Mouse (Mus musculus): ENCODE results near the gene Nop10. TPM values are rescaled to one million over a fixed set of nuclear protein-coding genes. Genes with fewer than 3 reads are reported as not detected.
"Not testable (repeated sequence)": the region's sequence is repeated elsewhere in the genome, so short reads cannot be mapped to it uniquely, and the experiment has no call there.

The Nop10 gene
- total RNA-seq, 4 experiments from 2014 or later = 77.3 to 151 (median 111) TPM

DNA sequence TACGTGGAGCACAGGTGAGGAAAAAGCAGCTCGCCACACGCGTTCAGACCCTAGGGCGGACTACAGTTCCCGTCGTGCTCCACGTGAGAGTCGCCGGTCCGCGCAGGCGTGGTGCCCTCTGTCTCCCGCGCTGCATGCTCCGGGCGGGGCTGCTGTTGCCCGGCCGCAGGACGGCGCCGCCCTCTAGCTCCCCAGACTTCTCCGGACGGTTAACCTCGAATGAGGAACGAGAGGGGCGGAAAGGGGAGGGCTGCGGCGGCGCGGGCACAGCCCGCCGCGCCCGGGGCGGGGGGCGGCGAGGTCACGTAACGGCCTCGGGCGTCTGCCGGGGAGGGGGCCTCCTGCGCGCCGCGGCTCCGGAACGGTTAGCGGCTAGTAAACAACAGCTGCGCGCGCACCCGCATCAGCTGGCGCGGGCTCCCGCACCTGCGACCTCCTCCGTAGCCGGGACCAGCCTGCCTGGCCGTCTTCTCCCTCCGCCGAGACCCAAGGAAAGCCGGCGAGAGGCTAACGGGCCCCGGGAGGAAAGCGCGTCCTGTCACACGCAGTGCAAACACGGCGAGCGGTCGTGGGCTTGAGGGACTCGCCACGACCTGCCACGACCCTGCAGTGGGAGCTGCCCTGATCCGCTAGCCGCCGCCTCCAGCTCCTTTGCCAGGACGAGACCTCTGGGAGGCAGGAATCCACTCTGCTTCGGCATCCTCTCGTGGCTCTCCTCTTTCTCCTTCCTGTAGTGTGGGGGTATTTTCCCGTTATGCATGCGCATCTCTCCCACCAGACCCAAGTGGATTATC is 3.9 kb downstream of the Nop10 start, which contains the start of gene Slc12a6:
Gene Slc12a6 (plus strand): TSS at position 378 of the 794 bp plus-strand sequence.
- DNase-seq = peak; percentile 91

DNA sequence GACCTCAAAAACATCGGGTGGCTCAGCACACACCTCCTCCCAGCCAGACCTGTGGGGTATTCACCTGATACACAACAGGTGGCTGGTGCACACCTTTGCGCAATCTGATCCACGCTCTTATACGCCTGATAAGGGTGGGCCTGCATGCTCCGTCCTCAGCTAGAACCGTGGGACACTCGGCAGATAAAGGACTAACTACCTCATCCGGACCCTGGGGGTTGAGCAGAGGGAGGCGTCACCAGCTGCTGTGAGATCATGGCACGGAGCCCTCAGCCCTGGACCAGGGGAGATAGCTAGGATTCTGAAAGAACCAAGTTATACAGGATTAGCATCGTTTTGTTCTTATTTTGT is 4.5 kb downstream of the Nop10 start, which contains the start of gene Gm21985:
Gene Gm21985 (plus strand): TSS at position 73 of the 351 bp plus-strand sequence.
- DNase-seq = peak; percentile 55

DNA sequence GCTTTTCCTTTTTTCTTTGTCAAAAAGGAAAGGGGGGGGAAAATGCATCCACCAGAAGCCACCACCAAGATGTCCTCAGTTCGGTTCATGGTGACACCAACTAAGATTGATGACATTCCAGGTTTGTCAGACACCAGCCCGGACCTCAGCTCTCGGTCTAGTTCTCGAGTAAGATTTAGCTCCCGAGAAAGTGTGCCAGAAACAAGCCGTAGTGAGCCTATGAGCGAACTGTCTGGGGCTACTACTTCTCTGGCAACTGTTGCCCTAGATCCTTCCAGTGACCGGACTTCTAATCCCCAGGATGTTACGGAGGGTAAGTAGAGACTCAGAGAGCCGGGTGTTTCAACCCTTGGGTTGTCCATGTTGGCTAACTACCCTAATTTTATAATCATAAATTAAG is 5.1 kb downstream of the Nop10 start:
- no peak for DNase-seq

DNA sequence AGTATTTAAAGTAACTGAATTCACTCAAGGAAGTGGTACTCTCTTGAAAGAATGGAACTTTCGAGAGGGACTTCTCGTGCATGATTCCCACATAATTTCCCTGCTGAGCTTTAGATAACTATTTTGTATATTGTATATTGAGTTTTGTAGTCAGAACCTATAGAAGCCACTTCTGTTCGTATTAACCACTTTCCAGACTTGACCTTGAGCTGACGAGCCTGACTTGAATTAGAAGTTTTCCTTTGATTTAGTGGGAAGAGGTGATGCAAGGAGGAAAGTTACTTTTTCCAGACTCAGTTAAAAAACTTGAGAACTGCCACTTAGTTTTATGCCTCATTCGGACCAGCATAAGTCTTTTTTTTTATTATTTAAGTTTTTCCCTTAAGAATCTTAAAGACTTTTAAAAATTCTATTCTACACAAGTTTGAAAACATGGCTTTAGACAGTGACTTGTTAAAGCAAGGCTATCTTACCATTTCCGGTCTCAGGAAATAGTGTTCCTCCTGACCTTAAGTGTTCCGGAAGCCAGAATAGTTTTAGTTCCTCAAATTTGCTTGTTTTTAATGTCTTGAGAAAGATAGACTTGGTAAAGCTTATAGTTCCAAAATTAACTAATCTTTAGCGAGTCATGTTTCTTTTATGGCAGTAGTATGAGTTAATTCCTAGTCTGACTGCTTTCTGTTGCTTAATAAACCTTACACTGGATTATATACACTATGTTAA is 6.0 kb downstream of the Nop10 start:
- DNase-seq = no peak

DNA sequence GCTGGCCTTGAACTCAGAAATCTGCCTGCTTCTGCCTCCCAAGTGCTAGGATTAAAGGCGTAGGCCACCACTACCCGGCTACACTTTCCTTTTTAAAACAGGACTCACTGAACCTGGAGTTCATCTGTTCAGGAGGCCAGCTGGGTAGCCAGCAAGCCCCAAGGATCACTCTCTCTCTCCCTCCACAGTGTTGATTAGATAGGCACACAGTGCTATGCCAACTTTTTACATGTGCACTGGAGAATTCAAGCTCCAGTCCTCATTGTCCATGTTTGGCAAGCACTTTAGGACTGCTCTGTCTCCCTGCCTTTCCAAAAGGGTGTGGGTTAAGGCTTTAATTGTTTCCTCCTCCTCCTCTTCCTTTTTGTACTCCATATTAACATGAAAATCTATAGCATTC is 8.3 kb downstream of the Nop10 start:
- DNase-seq = no peak

DNA sequence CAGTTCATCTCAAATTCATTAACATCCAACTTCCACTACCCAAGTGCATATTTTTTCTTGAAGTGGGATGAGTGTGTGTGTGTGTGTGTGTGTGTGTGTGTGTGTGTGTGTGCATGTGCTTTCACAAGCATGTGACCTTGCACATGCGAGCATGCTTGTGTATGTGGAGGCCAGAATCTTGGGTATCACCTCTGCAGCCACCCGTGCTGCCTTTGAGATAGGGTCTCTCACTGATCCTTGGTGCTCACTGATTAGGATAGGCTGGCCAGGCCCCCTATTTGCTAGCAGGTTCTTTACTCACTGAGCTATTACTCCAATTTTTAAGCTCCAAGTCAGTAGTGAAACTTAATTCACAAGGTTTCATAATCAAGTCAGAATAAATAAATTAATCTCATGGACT is 11.2 kb downstream of the Nop10 start:
- DNase-seq = no peak

DNA sequence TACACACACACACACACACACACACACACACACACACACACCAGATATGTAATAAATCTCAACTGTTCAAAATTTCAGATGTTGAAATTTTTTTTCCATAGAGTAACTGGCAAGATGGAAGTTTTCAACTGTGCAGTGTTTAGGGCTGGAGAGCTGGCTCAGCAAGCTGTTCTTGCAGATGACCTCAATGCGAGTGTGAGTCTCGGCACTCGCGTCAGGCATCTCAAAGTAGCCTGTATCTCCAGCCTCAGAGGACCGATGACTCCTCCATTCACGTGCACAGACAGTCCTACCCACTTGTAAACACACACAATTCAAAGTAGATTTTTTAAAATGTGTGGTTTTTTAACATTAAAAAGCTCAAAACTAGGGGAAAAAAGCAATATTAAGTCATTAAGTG is 11.7 kb downstream of the Nop10 start:
- DNase-seq = no peak

DNA sequence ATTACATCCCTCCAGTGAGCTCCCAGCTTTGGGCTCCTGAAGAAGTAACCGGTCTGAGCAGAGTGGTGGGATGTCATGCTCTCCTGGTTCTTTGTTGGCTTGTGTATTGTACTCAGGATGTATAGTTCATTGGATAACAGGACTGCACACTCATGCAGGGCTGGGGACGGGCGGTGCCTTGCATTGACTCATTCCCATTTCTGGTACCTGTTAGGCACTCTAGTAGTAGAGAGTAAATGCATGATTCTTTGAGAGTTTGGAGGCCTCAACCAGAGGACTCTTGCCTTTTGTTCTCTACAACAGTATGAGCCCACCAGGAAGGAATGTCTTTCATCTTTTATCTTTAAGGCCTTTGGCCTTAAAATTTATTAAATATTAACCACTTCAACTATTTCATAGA is 15.1 kb downstream of the Nop10 start:
- no peak for DNase-seq

DNA sequence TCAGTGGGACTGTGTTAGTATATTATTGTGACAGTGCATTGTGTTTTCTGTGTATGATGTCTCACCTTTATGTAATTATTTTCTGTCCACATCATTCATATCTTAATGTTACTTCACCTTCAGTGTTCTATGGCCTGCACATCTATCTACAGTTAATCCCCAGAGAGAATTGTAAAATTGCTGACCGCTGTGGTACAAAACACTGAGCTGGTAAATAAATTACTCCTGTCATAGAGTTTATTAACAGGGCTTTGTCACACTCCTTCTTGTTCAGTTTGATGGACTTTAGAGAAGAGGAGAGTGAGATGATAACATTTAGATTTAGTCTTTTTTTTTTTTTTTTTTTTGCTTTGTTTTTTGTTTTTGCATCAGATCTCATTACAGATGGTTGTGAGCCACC is 21.1 kb downstream of the Nop10 start:
- no peak for DNase-seq

DNA sequence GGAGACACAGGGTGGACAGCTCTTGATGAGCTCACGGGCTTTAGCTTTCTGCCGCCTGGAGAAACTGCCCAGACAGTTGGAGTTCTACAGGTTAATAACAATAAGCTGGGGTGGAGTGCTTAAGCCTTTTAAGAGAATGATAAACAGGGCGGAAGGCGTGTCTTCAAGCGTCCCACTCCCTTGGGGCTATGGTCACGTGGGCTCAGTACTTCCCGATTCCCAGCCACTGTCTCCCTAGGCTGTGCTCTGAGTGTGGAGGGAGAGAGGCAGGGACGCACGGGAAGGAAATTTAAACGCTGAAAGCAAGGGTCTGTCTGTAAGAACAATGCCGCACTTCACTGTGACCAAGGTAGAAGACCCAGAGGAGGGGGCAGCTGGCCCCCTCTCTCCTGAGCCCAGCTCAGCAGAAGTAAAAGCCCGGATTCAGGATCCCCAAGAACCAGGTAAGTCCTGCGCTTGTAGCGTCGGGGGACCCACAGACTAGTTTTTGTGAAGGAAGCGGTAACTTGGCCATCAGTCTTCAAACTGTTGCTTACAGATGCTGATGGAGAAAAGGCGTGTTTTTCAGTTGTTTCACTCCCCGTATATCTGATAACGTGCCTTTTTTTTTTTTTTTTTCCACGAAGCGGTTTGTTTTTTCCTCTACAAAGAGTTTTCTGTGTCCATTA is 22.8 kb downstream of the Nop10 start:
- peak; percentile 55 for DNase-seq

DNA sequence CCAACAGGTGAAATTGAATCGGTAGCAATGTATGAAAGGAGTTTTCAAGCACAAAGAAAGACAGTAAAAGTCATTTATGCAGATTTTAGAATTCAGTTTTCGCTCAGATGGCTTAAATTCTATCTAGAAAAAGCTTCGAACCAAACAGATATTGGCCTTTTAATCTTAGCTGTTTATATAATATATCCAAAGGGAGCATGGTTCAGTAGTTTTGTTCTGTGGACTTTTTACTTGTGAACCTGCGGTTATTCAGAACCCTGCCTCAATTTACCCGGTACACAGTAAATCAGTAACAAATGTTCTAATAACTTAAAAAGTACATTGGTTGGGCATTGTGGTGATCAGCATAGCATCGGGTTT is 23.3 kb downstream of the Nop10 start:
- DNase-seq = no peak

DNA sequence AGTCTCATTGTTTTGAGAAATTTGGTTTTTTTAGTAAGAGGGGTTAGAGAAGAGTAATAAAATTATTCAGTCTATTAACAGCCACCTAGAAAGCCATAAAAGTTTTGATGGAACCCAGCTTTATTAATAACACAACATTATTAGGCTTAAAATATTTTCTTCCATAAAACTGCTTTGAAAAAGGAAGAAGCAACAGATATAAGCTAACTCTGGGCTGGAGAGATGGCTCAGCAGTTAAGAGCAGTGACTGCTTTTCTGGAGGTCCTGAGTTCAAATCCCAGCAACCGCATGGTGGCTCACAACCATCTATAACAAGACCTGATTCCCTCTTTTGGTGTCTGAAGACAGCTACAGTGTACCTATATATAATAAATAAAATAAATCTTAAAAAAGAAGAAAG is 24.3 kb downstream of the Nop10 start:
- DNase-seq = not testable (repeated sequence)

DNA sequence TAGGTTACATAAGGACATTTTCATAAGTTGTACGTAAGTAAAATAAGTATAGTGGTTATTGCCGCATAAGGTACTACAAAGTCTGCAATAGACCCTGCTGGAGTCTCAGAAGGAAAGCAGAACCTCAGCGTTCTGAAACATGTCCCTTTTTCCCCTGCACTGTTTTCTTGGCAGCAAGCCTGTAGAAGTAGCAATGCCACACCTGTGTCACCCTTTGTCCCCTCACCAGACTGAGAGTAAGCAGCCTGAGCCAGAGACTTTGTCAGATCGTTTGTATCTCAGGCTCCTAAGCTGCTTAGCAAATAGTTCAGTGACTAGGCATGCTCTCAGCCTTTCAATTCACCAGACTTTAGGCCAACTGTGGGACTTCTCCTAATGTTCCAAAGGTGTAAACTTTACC is 25.3 kb downstream of the Nop10 start:
- DNase-seq = no peak

DNA sequence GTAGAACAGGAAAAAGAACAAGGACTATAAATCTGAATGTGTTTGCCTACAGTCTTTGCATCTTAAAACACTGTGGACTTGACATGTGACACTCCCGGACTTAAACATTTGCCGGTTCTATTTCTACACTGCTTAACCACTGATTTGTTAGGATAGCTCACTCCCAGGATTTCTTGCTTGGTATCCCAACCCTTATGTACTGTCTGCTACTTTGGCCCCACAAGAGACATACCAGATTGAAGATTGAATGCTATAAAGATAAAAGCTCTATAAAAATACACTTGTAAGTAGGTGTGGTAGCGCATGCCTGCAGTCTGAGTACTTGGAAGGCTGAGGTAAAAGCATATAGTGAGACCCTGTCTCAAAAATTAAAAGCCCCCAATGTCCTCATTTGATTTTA is 27.8 kb downstream of the Nop10 start:
- no peak for DNase-seq

DNA sequence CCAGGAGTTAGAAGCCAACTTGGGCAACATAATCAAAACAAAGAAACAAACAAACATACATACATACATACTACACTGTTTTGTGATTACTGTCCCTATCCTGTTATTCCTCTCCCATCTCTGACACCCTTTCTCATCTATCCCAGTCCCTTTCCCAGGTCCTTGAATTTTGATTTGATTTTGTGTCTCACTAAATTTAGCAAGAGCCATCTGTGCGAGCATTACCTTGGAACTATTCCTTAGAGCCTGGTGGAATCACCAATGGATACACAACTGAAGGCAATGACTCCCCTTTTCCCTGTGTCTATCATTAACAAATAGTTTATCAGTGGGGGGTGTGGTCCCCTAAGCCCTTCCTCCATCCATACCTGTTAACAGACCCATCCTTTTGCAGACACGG is 31.1 kb downstream of the Nop10 start:
- no peak for DNase-seq

DNA sequence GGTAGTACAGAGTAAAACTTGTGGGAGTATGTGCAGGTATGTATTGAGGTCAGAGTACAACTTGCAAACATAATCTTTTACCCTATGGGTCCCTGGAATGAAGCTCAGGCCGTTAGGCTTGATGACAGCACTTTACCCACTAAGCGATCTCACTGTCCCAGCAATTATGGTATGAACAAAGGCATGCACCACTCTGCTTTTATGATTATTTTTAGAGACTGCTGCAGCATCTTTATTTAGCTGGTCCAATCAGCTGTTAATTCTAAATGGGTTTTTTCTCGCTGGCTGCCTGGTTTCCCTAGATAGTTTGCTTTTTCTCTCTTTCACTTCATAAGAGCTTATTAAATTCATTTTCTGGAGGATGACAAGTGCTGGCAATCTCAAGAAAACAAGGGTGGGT is 34.5 kb downstream of the Nop10 start:
- DNase-seq = no peak

DNA sequence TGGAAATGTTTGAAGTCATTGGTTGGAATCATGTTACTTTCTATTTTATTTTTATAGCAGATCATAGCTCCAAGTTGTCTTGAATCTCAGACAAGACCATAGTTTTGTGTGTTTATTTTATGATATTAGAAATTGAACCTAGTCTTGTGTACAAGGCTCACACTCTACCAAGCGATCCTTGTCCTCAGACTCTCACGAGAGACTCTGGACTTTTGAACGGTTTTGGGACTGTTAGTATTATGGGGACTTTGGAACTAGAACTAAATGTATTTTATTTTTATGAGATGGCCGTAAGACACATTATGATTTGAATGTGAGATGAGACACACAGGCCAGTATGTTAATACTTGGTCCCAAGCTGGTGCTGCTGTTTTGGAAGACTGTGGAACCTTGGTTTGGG is 36.5 kb downstream of the Nop10 start:
- no peak for DNase-seq

DNA sequence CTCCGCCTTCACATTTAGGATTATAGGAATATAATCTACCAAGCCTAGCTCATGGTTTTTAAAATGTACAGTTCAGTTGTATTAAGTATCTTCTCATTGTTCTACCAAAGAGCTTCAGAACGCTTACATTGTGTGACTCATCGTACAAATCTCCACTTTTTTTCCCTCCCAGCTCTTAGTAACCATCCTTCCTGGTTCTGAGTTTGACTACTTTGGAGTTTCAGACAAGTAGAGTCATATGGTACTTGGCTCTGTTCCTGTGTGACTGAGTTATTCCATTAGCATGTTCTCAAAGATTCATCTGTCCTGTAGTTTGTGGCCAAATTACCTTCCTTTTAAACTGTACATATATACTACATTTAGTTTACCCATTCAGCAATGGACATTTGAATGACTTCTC is 46.9 kb downstream of the Nop10 start:
- no peak for DNase-seq

DNA sequence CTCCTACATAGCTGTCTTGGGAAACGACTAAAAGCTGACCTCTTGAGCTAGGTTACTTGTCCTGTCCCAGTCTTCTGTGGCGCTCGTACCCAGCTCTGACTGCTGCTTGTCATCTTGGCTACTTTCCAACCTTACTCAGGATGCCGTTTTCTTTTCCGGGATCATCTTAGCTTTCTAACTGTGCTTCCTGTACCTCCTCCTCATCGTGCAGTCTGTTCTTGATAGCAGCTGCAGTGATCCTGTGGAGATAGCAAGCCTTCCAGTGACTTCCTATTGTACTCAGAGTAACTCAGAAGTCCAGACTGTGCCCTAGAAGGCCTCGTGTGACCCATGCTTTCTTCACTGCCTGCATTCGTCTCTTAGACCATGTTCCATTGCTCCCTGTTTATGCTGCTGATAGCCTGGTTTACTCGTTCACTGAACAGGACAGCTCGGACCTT is 47.5 kb downstream of the Nop10 start:
- peak; percentile 9 for DNase-seq
